Mouse (Mus musculus) kidney, postnatal 0 days (tissue): Measurements from ENCODE around the gene Ctns. TPM values are rescaled to one million over a fixed set of nuclear protein-coding genes. Genes with fewer than 3 reads are reported as not detected.

Source experiments
- ATAC-seq: fragments of 200-750 bp; cut with Nextera tagmentation; replicated peaks from 2 replicates; pipeline ENCODE4 v1.8.0; 2017; ENCODE audit warnings: low read depth, moderate number of reproducible peaks, moderate TSS enrichment, moderate library complexity; ENCODE audit not compliant: low FRiP score
- DNase-seq: peaks from one replicate; pipeline ENCODE4 v3.0.0-alpha.2; 2016; ENCODE audit warnings: low spot score
- H3K27ac ChIP-seq: fragments of 300-500 bp; sonication (generic); 2 replicates; pipeline ENCODE4 v1.5.1; 2014; ENCODE audit warnings: mild to moderate bottlenecking
- H3K27me3 ChIP-seq: fragments of 300-500 bp; sonication (generic); 2 replicates; pipeline ENCODE4 v1.6.1; 2014; ENCODE audit warnings: low read length, mixed read lengths; ENCODE audit not compliant: insufficient read depth
- H3K36me3 ChIP-seq: fragments of 300-500 bp; sonication (generic); 2 replicates; pipeline ENCODE4 v1.6.1; 2014; ENCODE audit warnings: low read length, mixed read lengths; ENCODE audit not compliant: insufficient read depth
- H3K4me1 ChIP-seq: fragments of 300-500 bp; sonication (generic); replicated peaks from 2 replicates; pipeline ENCODE4 v1.6.1; 2014; ENCODE audit warnings: antibody characterized with exemption, low read length, mixed read lengths; ENCODE audit not compliant: insufficient read depth
- H3K4me2 ChIP-seq: fragments of 300-500 bp; sonication (generic); 2 replicates; pipeline ENCODE4 v1.6.1; 2014; ENCODE audit warnings: mild to moderate bottlenecking, low read length, moderate library complexity, mixed read lengths
- H3K4me3 ChIP-seq: fragments of 300-500 bp; sonication (generic); replicated peaks from 2 replicates; pipeline ENCODE4 v1.5.1; 2014; ENCODE audit warnings: low read depth, low read length
- H3K9ac ChIP-seq: fragments of 300-500 bp; sonication (generic); 2 replicates; pipeline ENCODE4 v1.6.1; 2014; ENCODE audit warnings: low read depth, low read length
- H3K9me3 ChIP-seq: fragments of 300-500 bp; sonication (generic); replicated peaks from 2 replicates; pipeline ENCODE4 v1.6.1; 2016; ENCODE audit warnings: low read length, inconsistent platforms, mixed read lengths
- CTCF ChIP-seq: IDR thresholded peaks from 2 replicates; pipeline ENCODE4 v1.5.1; 2016; ENCODE audit warnings: antibody characterized with exemption, low read depth, mild to moderate bottlenecking, moderate library complexity
- WGBS: fragments of 180-500 bp; shearing (Covaris S2); extraction: QIAGEN DNeasy Blood & Tissue Kit; methylation state at CpG from one replicate; pipeline ENCODE4 v1.1.7; 2014; 5-methylcytosine and 5-hydroxymethylcytosine counted together
- polyA plus RNA-seq: library from polyadenylated mRNA; unstranded; fragments of >200 nt; fragmentation: Nextera tagmentation; extraction: Ambion mirVana; gene quantifications from 2 replicates; pipeline ENCODE4 v1.2.1, GENCODE M21; 2015

Ctns gene
- polyA plus RNA-seq, 1 experiment from 2014 or later: 21.7 TPM

DNA sequence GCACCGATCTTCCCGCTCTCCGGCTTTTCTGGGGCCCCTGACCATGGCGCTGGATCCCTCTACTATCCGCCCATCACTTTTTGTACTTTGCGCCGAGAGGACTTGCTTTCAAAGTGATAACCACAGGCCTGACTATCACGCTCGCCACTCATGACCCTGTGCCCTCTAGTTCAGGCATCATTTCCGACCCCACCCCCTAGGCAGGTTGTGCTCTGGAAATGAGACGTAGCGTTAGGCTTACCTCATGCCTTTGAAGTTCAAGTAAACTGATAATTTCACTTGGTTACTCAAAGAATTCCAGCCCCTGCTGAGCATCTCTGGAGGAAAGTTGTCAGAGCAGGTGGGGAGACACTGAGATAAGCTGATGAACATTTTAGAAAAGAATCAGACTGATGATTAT is 1.0 kb upstream of the Ctns start:
- Histone ChIP-seq H3K36me3 (0 out of 2 replicates have a peak, but pooled peaks cover 9% of the 10 kb centered on the region), H3K9ac (peak overlapping the region; percentile 66), H3K27me3 (no peaks in the 10 kb centered on the region), H3K4me2 (peak overlapping the region; percentile 69), H3K27ac (no peak overlapping the region), H3K4me1 (no peaks in the 10 kb centered on the region), H3K4me3 (peak overlapping the region; percentile 59), H3K9me3 (no peaks in the 10 kb centered on the region)
- DNase-seq: no peak
- 1% methylated on average over 12 of the region's 12 CpGs for WGBS
- no peak for ATAC-seq
- TF ChIP-seq CTCF: no peak

DNA sequence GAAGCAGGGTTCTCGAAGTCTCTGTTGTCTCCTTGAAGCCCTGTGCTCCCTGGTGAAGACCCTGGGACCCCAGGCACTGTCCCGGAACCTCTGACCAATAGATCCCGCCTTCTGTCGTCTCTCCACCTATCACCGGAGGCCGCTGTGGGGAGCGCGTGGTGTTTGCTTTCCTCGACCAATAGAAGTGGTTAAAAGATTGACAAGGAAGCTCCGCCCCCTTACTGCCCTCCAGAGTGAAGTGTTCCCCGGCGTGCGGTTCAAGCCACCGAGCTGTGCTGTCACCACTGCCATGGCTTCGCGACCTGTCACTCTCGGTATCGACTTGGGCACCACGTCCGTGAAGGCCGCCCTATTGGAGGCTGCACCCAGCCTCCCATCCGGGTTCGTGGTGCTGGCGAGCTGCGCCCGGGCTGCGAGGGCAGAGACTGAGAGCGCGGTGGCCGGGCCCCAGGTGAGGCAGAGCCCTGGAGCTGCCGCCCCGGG is 429 bp upstream of the Ctns start, which contains the start of gene Shpk:
Shpk (plus strand) TSS at position 231 of the 483 bp plus-strand sequence.
- Histone ChIP-seq H3K27ac (no peak within 1 kb of the TSS), H3K36me3 (0 out of 2 replicates have a peak, but pooled peaks cover 9% of the 10 kb centered on the region), H3K27me3 (no peaks in the 10 kb centered on the region), H3K9ac (peak within 1 kb of the TSS; percentile 66), H3K4me1 (no peaks in the 10 kb centered on the region), H3K4me3 (peak within 1 kb of the TSS; percentile 59), H3K4me2 (peak within 1 kb of the TSS; percentile 69), H3K9me3 (no peaks in the 10 kb centered on the region)
- TF ChIP-seq CTCF: peak; percentile 26; the same call in 1 of the 2 replicates
- DNase-seq: peak; percentile 98
- ATAC-seq: peak; percentile 97
- under 1% methylated on average over 32 of the region's 32 CpGs for WGBS

DNA sequence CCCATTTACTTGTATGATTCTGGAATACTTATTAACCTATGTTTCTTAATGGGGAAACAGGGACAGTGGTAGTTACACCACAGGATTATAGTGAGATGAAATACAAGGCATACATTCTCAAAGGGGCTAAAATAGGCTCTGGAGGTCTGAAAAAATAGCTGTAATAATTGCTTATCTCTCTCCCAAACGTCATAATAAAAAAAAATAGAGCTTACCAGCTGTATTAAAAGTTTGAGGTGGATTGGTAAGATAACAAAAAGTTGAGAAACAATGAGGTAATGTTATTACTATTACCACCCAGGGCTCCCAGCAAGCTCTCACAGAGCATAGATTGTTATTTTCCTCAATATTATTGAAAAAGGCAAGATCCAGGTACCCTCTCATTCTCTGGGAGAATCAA is 652 bp downstream of the Ctns start:
- 3% methylated on average over 1 of the region's 1 CpGs for WGBS
- Histone ChIP-seq H3K4me1 (no peaks in the 10 kb centered on the region), H3K9me3 (no peaks in the 10 kb centered on the region), H3K36me3 (0 out of 2 replicates have a peak, but pooled peaks cover 9% of the 10 kb centered on the region), H3K27ac (no peak overlapping the region), H3K9ac (peak overlapping the region; percentile 66), H3K4me2 (peak overlapping the region; percentile 69), H3K4me3 (peak overlapping the region; percentile 59), H3K27me3 (no peaks in the 10 kb centered on the region)
- DNase-seq (no peak), ATAC-seq (no peak)
- no peak for TF ChIP-seq CTCF

DNA sequence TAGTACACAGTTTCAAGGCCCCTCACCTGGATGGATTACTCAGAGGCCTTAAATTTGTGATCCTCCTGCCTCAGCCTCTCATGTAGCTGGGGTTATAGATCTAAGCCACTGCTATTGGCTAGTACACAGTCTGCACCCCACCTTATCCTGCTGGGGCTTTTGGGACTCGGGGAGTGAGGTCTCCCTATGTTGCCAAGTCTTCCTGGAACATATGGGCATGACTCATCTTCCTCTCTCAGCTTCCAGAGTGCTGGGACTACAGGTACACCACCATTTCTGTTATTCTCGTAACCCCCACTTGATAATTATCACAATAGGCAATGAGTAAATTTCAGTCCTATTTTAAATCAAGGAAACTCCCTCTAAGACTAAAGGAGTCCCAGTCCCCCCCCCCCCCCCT is 4.4 kb downstream of the Ctns start:
- Histone ChIP-seq H3K4me3 (no peak overlapping the region), H3K4me2 (no peak overlapping the region), H3K27ac (no peak overlapping the region), H3K36me3 (peaks cover 20% of the 10 kb centered on the region; the same call in 1 of the 2 replicates), H3K9me3 (no peaks in the 10 kb centered on the region), H3K27me3 (no peaks in the 10 kb centered on the region), H3K9ac (no peak overlapping the region), H3K4me1 (no peaks in the 10 kb centered on the region)
- 75% methylated on average over 2 of the region's 2 CpGs for WGBS
- no peak for TF ChIP-seq CTCF
- DNase-seq (no peak), ATAC-seq (no peak)

DNA sequence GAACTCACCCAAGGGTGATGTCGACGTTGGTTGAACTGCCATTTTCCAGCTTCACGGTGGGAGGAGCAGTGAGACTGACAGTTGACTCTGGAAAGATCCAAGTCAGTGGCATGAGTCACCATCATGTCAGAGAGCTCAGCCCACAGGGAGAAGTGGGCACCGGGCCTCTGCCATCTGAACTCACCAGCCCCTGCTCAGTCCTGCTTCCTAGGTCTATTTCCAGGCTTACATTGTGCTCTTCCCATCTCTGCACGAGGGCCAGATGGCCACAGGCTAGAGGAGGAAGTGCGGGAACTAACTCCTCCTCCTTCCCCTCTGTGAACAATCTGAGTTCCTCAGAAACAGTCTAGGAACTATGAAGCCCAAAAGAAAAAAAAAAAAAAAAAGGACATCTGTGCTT is 5.8 kb downstream of the Ctns start:
- H3K9me3 ChIP-seq: no peaks in the 10 kb centered on the region
- H3K9ac ChIP-seq: no peak overlapping the region
- no peak overlapping the region for H3K27ac ChIP-seq
- H3K4me3 ChIP-seq: no peak overlapping the region
- no peak overlapping the region for H3K4me2 ChIP-seq
- no peaks in the 10 kb centered on the region for H3K4me1 ChIP-seq
- H3K36me3 ChIP-seq: peaks cover 20% of the 10 kb centered on the region; the same call in 1 of the 2 replicates
- ATAC-seq: no peak
- no peaks in the 10 kb centered on the region for H3K27me3 ChIP-seq
- WGBS: 72% methylated on average over 6 of the region's 6 CpGs
- no peak for DNase-seq
- no peak for TF ChIP-seq CTCF

DNA sequence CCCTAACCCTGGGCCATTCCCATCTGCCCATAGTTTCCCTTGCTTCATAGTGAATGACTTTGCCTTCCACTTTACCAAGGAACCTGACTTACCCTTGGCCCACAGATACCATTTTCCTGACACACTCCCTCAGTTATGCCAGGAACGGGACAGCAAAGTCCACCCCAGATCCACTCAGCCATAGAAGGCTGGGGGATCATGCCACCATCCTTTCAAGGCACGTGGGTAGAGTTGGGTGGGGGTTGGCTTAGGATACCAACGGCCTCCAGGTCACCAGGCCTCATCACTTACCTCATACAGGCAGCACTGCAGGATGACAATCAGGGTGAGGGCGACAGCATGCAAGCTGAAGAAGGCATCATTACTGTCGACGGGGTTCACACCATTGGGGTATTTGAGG is 11.6 kb downstream of the Ctns start:
- TF ChIP-seq CTCF: no peak
- peaks cover 26% of the 10 kb centered on the region for H3K36me3 ChIP-seq
- H3K27ac ChIP-seq: no peak overlapping the region
- DNase-seq (no peak), ATAC-seq (0 out of 2 replicates have a peak, but pooled peaks have one; percentile 44)
- no peaks in the 10 kb centered on the region for H3K4me1 ChIP-seq
- H3K9ac ChIP-seq: no peak overlapping the region
- H3K4me3 ChIP-seq: no peak overlapping the region
- H3K9me3 ChIP-seq: no peaks in the 10 kb centered on the region
- 88% methylated on average over 6 of the region's 6 CpGs for WGBS
- no peak overlapping the region for H3K4me2 ChIP-seq
- H3K27me3 ChIP-seq: no peaks in the 10 kb centered on the region
